Mouse (Mus musculus): ENCODE data around the gene Gm28048. TPM values are rescaled to one million over a fixed set of nuclear protein-coding genes. Genes with fewer than 3 reads are reported as not detected.

Gene Gm28048
- polyA plus RNA-seq, 1 experiment from 2014 or later = 6.9 TPM

- H3K4me2 ChIP-seq = peak overlapping the region; percentile 99
- H3K9me3 ChIP-seq (replicated peaks) = no peaks in the 10 kb centered on the region
- H3K36me3 ChIP-seq = no peaks in the 10 kb centered on the region
- 0 out of 2 replicates have a peak, but pooled peaks cover 4% of the 10 kb centered on the region for H3K27me3 ChIP-seq
- H3K4me3 ChIP-seq = peak overlapping the region; percentile 85
- peak overlapping the region; percentile 87 for H3K9ac ChIP-seq
- ATAC-seq (replicated peaks; ENCODE audit: insufficient number of reproducible peaks, insufficient read depth, low FRiP score, low read depth) = no peak
- 28% methylated on average over 25 of the region's 25 CpGs for WGBS
- peaks cover 19% of the 10 kb centered on the region for H3K4me1 ChIP-seq (replicated peaks)
- H3K27ac ChIP-seq = no peak overlapping the region
Observed at GRCm38 (mm10) chr11:22857705-22858440, 124.0 kb downstream of the Gm28048 start.

- Histone ChIP-seq H3K4me2 (peak overlapping the region; percentile 99; the same call in 1 of the 2 replicates), H3K4me3 (peak overlapping the region; percentile 85), H3K27me3 (0 out of 2 replicates have a peak, but pooled peaks cover 4% of the 10 kb centered on the region), H3K9ac (no peak overlapping the region), H3K9me3 (replicated peaks) (no peaks in the 10 kb centered on the region), H3K27ac (no peak overlapping the region), H3K36me3 (no peaks in the 10 kb centered on the region), H3K4me1 (replicated peaks) (peaks cover 19% of the 10 kb centered on the region)
- 79% methylated on average over 5 of the region's 5 CpGs for WGBS
- no peak for ATAC-seq (replicated peaks; ENCODE audit: insufficient number of reproducible peaks, insufficient read depth, low FRiP score, low read depth)
Observed at GRCm38 (mm10) chr11:22857106-22857704, 124.7 kb downstream of the Gm28048 start.

- Histone ChIP-seq H3K4me3 (no peak overlapping the region), H3K9ac (no peak overlapping the region), H3K27ac (no peak overlapping the region), H3K4me1 (replicated peaks) (peaks cover 19% of the 10 kb centered on the region), H3K9me3 (replicated peaks) (no peaks in the 10 kb centered on the region), H3K4me2 (no peak overlapping the region), H3K27me3 (0 out of 2 replicates have a peak, but pooled peaks cover 4% of the 10 kb centered on the region), H3K36me3 (no peaks in the 10 kb centered on the region)
- WGBS = 94% methylated on average over 3 of the region's 3 CpGs
- ATAC-seq (replicated peaks; ENCODE audit: insufficient number of reproducible peaks, insufficient read depth, low FRiP score, low read depth) = no peak
Observed at GRCm38 (mm10) chr11:22856371-22856965, 125.4 kb downstream of the Gm28048 start.

GRCm38 (mm10) chr11:22854571-22854970 lies 127.3 kb downstream of the Gm28048 start:
- Histone ChIP-seq H3K27ac (no peak overlapping the region), H3K4me2 (no peak overlapping the region), H3K36me3 (no peaks in the 10 kb centered on the region), H3K27me3 (0 out of 2 replicates have a peak, but pooled peaks cover 4% of the 10 kb centered on the region), H3K9me3 (replicated peaks) (no peaks in the 10 kb centered on the region), H3K9ac (no peak overlapping the region), H3K4me1 (replicated peaks) (peaks cover 28% of the 10 kb centered on the region), H3K4me3 (no peak overlapping the region)
- WGBS = 76% methylated on average over 4 of the region's 4 CpGs
- no peak for ATAC-seq (replicated peaks; ENCODE audit: insufficient number of reproducible peaks, insufficient read depth, low FRiP score, low read depth)

GRCm38 (mm10) chr11:22853477-22854157 lies 128.3 kb downstream of the Gm28048 start:
- Histone ChIP-seq H3K9me3 (replicated peaks) (no peaks in the 10 kb centered on the region), H3K9ac (no peak overlapping the region), H3K27ac (0 out of 2 replicates have a peak overlapping the region, but pooled peaks have one; percentile 21), H3K27me3 (no peaks in the 10 kb centered on the region), H3K4me3 (no peak overlapping the region), H3K4me1 (replicated peaks) (peaks cover 28% of the 10 kb centered on the region), H3K36me3 (no peaks in the 10 kb centered on the region), H3K4me2 (no peak overlapping the region)
- ATAC-seq (replicated peaks; ENCODE audit: insufficient number of reproducible peaks, insufficient read depth, low FRiP score, low read depth) = no peak
- WGBS = 41% methylated on average over 2 of the region's 2 CpGs

GRCm38 (mm10) chr11:22852510-22852909 lies 129.4 kb downstream of the Gm28048 start:
- H3K9me3 ChIP-seq (replicated peaks) = no peaks in the 10 kb centered on the region
- H3K36me3 ChIP-seq = no peaks in the 10 kb centered on the region
- no peak overlapping the region for H3K4me3 ChIP-seq
- no peak overlapping the region for H3K9ac ChIP-seq
- no peak overlapping the region for H3K27ac ChIP-seq
- WGBS = 64% methylated on average over 1 of the region's 1 CpGs
- ATAC-seq (replicated peaks; ENCODE audit: insufficient number of reproducible peaks, insufficient read depth, low FRiP score, low read depth) = no peak
- H3K27me3 ChIP-seq = no peaks in the 10 kb centered on the region
- H3K4me1 ChIP-seq (replicated peaks) = peaks cover 33% of the 10 kb centered on the region
- H3K4me2 ChIP-seq = no peak overlapping the region

GRCm38 (mm10) chr11:22851416-22851815 lies 130.5 kb downstream of the Gm28048 start:
- Histone ChIP-seq H3K4me3 (no peak overlapping the region), H3K27me3 (no peaks in the 10 kb centered on the region), H3K4me1 (replicated peaks) (peaks cover 42% of the 10 kb centered on the region), H3K9me3 (replicated peaks) (no peaks in the 10 kb centered on the region), H3K4me2 (no peak overlapping the region), H3K27ac (peak overlapping the region; percentile 39; the same call in 1 of the 2 replicates), H3K36me3 (no peaks in the 10 kb centered on the region), H3K9ac (no peak overlapping the region)
- 49% methylated on average over 4 of the region's 4 CpGs for WGBS
- 0 out of 2 replicates have a peak, but pooled peaks have one; percentile 37 for ATAC-seq (replicated peaks; ENCODE audit: insufficient number of reproducible peaks, insufficient read depth, low FRiP score, low read depth)

GRCm38 (mm10) chr11:22850077-22850476 lies 131.8 kb downstream of the Gm28048 start:
- H3K4me3 ChIP-seq = no peak overlapping the region
- no peaks in the 10 kb centered on the region for H3K9me3 ChIP-seq (replicated peaks)
- H3K36me3 ChIP-seq = no peaks in the 10 kb centered on the region
- peaks cover 54% of the 10 kb centered on the region for H3K4me1 ChIP-seq (replicated peaks)
- peak overlapping the region; percentile 51; the same call in 1 of the 2 replicates for H3K27ac ChIP-seq
- no peak overlapping the region for H3K9ac ChIP-seq
- H3K27me3 ChIP-seq = no peaks in the 10 kb centered on the region
- H3K4me2 ChIP-seq = no peak overlapping the region
- no peak for ATAC-seq (replicated peaks; ENCODE audit: insufficient number of reproducible peaks, insufficient read depth, low FRiP score, low read depth)
- WGBS = 56% methylated on average over 4 of the region's 4 CpGs

- Histone ChIP-seq H3K4me1 (replicated peaks) (peaks cover 54% of the 10 kb centered on the region), H3K4me3 (no peak overlapping the region), H3K9ac (no peak overlapping the region), H3K9me3 (replicated peaks) (no peaks in the 10 kb centered on the region), H3K36me3 (no peaks in the 10 kb centered on the region), H3K27ac (peak overlapping the region; percentile 24), H3K4me2 (no peak overlapping the region), H3K27me3 (no peaks in the 10 kb centered on the region)
- 68% methylated on average over 5 of the region's 5 CpGs for WGBS
- no peak for ATAC-seq (replicated peaks; ENCODE audit: insufficient number of reproducible peaks, insufficient read depth, low FRiP score, low read depth)
Observed at GRCm38 (mm10) chr11:22848649-22849195, 133.2 kb downstream of the Gm28048 start.

GRCm38 (mm10) chr11:22847732-22848648 lies 133.9 kb downstream of the Gm28048 start:
- WGBS = 38% methylated on average over 8 of the region's 8 CpGs
- Histone ChIP-seq H3K9me3 (replicated peaks) (no peaks in the 10 kb centered on the region), H3K27me3 (no peaks in the 10 kb centered on the region), H3K4me3 (no peak overlapping the region), H3K9ac (no peak overlapping the region), H3K4me1 (replicated peaks) (peaks cover 55% of the 10 kb centered on the region), H3K4me2 (no peak overlapping the region), H3K36me3 (no peaks in the 10 kb centered on the region), H3K27ac (peak overlapping the region; percentile 24)
- no peak for ATAC-seq (replicated peaks; ENCODE audit: insufficient number of reproducible peaks, insufficient read depth, low FRiP score, low read depth)

Measured in heart, embryonic 15.5 days (tissue).